Mouse (Mus musculus): ENCODE results near the gene Twf2. TPM values are rescaled to one million over a fixed set of nuclear protein-coding genes. Genes with fewer than 3 reads are reported as not detected.
A peak's percentile ranks its signal among the peaks of the same experiment; 100 is the strongest.

The Twf2 gene
- total and polyA plus RNA-seq, 3 experiments, result 66.8 to 101 TPM; not detected in 1

DNA sequence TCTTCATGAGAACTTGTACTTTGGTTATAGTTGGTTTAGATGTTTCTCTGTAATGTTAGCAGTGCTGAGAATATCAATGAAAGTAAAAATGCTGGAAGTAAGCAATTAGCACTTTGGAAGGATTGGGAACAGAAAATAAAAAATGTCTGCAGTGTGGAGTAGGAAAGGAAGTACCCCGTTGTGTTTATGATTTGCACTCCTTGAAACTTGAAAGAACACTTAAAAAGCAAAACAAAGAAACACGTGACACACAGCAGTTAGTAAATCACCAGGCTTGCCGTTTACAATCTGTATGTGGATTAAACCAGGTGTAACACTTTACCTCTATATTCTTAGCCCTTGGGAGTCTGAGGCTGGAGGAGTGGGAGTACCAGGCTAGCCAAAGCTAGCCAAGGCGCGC lies 26.1 kb upstream of the Twf2 start:
- Histone ChIP-seq H3K4me1 (ENCODE audit: control insufficient read depth in 1 of 2, insufficient read depth in 2 of 2, low read length in 2 of 2) (peaks cover 13 to 21% of the 10 kb centered on the region in 2 experiments), H3K36me3 (ENCODE audit: control insufficient read depth in 1 of 2, insufficient read depth in 2 of 2, low read length in 2 of 2) (peaks cover 30 to 37% of the 10 kb centered on the region in 2 experiments), H3K79me2 (ENCODE audit: control insufficient read depth, insufficient read depth, low read length, poor library complexity) (peaks cover 51% of the 10 kb centered on the region), H3K9me3 (replicated peaks; ENCODE audit: insufficient read depth, low read length) (no peaks in the 10 kb centered on the region), H3K4me3 (ENCODE audit: control insufficient read depth in 1 of 2, insufficient read depth in 1 of 2, low read depth in 2 of 2, low read length in 2 of 2) (no peak overlapping the region), H3K9ac (ENCODE audit: control insufficient read depth, low read depth, low read length, poor library complexity, severe bottlenecking) (no peak overlapping the region), H3K27me3 (ENCODE audit: control insufficient read depth in 1 of 2, insufficient read depth in 2 of 2, low read length in 2 of 2) (no peaks in the 10 kb centered on the region), H3K27ac (ENCODE audit: control insufficient read depth, low read depth, low read length) (no peak overlapping the region)
- DNase-seq (ENCODE audit: low read depth, low spot score), result no peak
- TF ChIP-seq KAT2A (conservative IDR thresholded peaks at IDR 0.05; ENCODE audit: low read depth, low read length), result no peak
- TF ChIP-seq SMC3 (IDR thresholded peaks at IDR 0.05; ENCODE audit: low read depth, low read length), result no peak

DNA sequence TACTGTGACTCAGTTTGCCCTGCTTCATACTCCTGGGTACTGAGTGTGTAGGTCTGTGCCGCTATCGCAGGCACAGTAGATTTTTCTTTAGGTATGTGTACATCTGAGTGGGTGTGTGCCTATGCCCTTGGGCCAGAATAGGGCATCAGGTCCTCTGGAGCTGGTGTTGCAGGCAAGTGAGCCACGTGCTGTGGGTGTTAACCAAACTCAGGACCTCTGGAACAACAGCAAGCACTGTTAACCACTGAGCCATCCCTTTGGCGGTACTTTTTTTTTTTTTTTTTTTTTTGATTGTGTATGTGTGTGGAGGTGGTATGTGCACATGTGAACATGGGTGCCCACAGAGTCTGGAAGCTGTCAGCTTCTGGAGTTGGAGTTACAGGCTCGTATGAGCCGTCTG lies 25.1 kb upstream of the Twf2 start:
- no peak overlapping the region for H3K4me3 ChIP-seq (ENCODE audit: control insufficient read depth in 1 of 2, insufficient read depth in 1 of 2, low read depth in 2 of 2, low read length in 2 of 2)
- H3K9ac ChIP-seq (ENCODE audit: control insufficient read depth, low read depth, low read length, poor library complexity, severe bottlenecking), result no peak overlapping the region
- TF ChIP-seq POLR2A (IDR thresholded peaks at IDR 0.05; ENCODE audit: control insufficient read depth in 1 of 2, insufficient read depth in 1 of 2, low read depth in 1 of 2, low read length in 2 of 2, poor library complexity in 1 of 2) (no peak), ZNF384 (IDR thresholded peaks at IDR 0.05; ENCODE audit: low read depth, low read length) (0 out of 2 replicates have a peak, but pooled peaks have one; percentile 19), MEF2A (IDR thresholded peaks at IDR 0.05; ENCODE audit: extremely low read depth, insufficient replicate concordance, low read depth, low read length, poor library complexity, severe bottlenecking) (no peak), USF2 (IDR thresholded peaks at IDR 0.05; ENCODE audit: borderline replicate concordance in 1 of 2, insufficient read depth in 1 of 2, low read depth in 1 of 2, low read length in 2 of 2) (no peak)
- no peaks in the 10 kb centered on the region for H3K27me3 ChIP-seq (ENCODE audit: control insufficient read depth in 1 of 2, insufficient read depth in 2 of 2, low read length in 2 of 2)
- no peaks in the 10 kb centered on the region for H3K9me3 ChIP-seq (replicated peaks; ENCODE audit: insufficient read depth, low read length)
- H3K36me3 ChIP-seq (ENCODE audit: control insufficient read depth in 1 of 2, insufficient read depth in 2 of 2, low read length in 2 of 2), result peaks cover 30 to 44% of the 10 kb centered on the region in 2 experiments
- H3K4me1 ChIP-seq (ENCODE audit: control insufficient read depth in 1 of 2, insufficient read depth in 2 of 2, low read length in 2 of 2), result peaks cover 13 to 18% of the 10 kb centered on the region in 2 experiments
- no peak overlapping the region for H3K27ac ChIP-seq (ENCODE audit: control insufficient read depth, low read depth, low read length)
- no peak for DNase-seq (ENCODE audit: low read depth, low spot score)
- peaks cover 43% of the 10 kb centered on the region for H3K79me2 ChIP-seq (ENCODE audit: control insufficient read depth, insufficient read depth, low read length, poor library complexity)

- Histone ChIP-seq H3K27ac (ENCODE audit: control insufficient read depth, low read depth, low read length) (no peak overlapping the region), H3K9me3 (replicated peaks; ENCODE audit: insufficient read depth, low read length) (no peaks in the 10 kb centered on the region), H3K4me3 (ENCODE audit: control insufficient read depth in 1 of 2, insufficient read depth in 1 of 2, low read depth in 2 of 2, low read length in 2 of 2) (no peak overlapping the region), H3K9ac (ENCODE audit: control insufficient read depth, low read depth, low read length, poor library complexity, severe bottlenecking) (no peak overlapping the region), H3K4me1 (ENCODE audit: control insufficient read depth in 1 of 2, insufficient read depth in 2 of 2, low read length in 2 of 2) (peaks cover 0 to 9% of the 10 kb centered on the region in 2 experiments; a peak in 3 of 4 replicates), H3K79me2 (ENCODE audit: control insufficient read depth, insufficient read depth, low read length, poor library complexity) (peaks cover 29% of the 10 kb centered on the region), H3K36me3 (ENCODE audit: control insufficient read depth in 1 of 2, insufficient read depth in 2 of 2, low read length in 2 of 2) (peaks cover 14 to 54% of the 10 kb centered on the region in 2 experiments), H3K27me3 (ENCODE audit: control insufficient read depth in 1 of 2, insufficient read depth in 2 of 2, low read length in 2 of 2) (no peaks in the 10 kb centered on the region)
- TF ChIP-seq TAL1 (IDR thresholded peaks at IDR 0.05; ENCODE audit: low read length), result no peak
- DNase-seq (ENCODE audit: low read depth, low spot score), result no peak
Measured at GRCm38 (mm10) chr9:106179454-106179853, 23.5 kb upstream of the Twf2 start.

DNA sequence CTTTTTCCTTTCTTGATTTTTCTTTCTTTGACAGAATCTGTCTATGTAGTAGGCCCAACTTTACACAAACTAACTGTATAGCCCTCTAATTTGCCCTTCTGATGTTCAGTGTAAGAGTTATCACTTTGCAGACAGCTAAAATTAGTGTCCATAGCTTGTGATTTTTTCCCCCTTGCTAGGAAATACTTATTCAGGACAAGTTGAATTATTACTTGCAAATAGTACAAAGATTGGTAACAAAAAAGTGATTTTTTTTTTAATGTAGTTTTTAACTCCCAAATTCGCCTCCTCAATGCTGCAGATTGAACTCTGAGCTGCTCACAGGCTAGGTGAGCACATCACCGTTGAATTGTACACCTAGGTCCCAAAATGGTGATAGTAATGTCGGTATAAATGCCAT lies 22.9 kb upstream of the Twf2 start:
- no peak overlapping the region for H3K4me3 ChIP-seq (ENCODE audit: control insufficient read depth in 1 of 2, insufficient read depth in 1 of 2, low read depth in 2 of 2, low read length in 2 of 2)
- H3K27me3 ChIP-seq (ENCODE audit: control insufficient read depth in 1 of 2, insufficient read depth in 2 of 2, low read length in 2 of 2), result no peaks in the 10 kb centered on the region
- H3K27ac ChIP-seq (ENCODE audit: control insufficient read depth, low read depth, low read length), result no peak overlapping the region
- DNase-seq (ENCODE audit: low read depth, low spot score), result no peak
- peaks cover 9 to 59% of the 10 kb centered on the region in 2 experiments for H3K36me3 ChIP-seq (ENCODE audit: control insufficient read depth in 1 of 2, insufficient read depth in 2 of 2, low read length in 2 of 2)
- H3K4me1 ChIP-seq (ENCODE audit: control insufficient read depth in 1 of 2, insufficient read depth in 2 of 2, low read length in 2 of 2), result peaks cover 0 to 5% of the 10 kb centered on the region in 2 experiments; a peak in 3 of 4 replicates
- H3K9me3 ChIP-seq (replicated peaks; ENCODE audit: insufficient read depth, low read length), result no peaks in the 10 kb centered on the region
- no peak for TF ChIP-seq ETS1 (IDR thresholded peaks at IDR 0.05; ENCODE audit: low read depth, low read length)
- TF ChIP-seq ZNF384 (IDR thresholded peaks at IDR 0.05; ENCODE audit: low read depth, low read length), result peak; percentile 78
- TF ChIP-seq UBTF (IDR thresholded peaks at IDR 0.05; ENCODE audit: borderline replicate concordance, insufficient read depth, low read depth, low read length), result no peak
- no peak for TF ChIP-seq JUND (IDR thresholded peaks at IDR 0.05; ENCODE audit: low read depth, low read length)
- peaks cover 24% of the 10 kb centered on the region for H3K79me2 ChIP-seq (ENCODE audit: control insufficient read depth, insufficient read depth, low read length, poor library complexity)
- no peak overlapping the region for H3K9ac ChIP-seq (ENCODE audit: control insufficient read depth, low read depth, low read length, poor library complexity, severe bottlenecking)

Measured in MEL (cell line).